7 mouse cellular contexts compared by ENCODE assay signal in the genomic region with DNA sequence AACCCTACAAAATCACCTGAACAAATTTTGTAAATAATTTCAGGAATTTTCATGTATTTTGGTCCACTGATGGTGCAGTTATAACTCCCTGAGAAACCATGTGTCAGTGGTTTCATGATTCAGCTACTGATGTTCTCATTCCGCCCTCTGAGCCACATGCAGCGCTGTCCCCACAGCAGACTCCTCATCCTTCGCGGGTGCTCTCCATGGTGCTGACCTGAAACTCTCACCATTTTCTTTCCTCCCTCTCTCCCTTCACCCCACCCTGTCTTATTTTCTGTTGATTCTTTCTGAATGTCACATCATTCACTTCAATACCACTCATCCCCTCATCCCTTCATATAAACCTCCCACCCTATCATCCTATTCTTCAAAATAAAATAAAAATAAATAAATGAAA.
DNase-seq lines count a peak whose midpoint lies in the region; ATAC-seq and TF ChIP-seq lines count a peak whose summit lies in the region.

No protein-coding gene starts in this region.

- DNase-seq in midbrain, embryonic 14.5 days: peak; percentile 32
- DNase-seq in c-Kit-positive CD71-negative TER-119-negative erythroid progenitor cells, embryonic 14.5 days (ENCODE audit: low read depth): peak; percentile 7
- DNase-seq in cerebellum, adult 2 months: no peak
- DNase-seq in thymus, postnatal 25 days: no peak

- H3K4me2 ChIP-seq in midbrain, embryonic 14.5 days (ENCODE audit: low read length): no peak overlapping the region
- no peak overlapping the region for H3K4me2 ChIP-seq in midbrain, embryonic 16.5 days (ENCODE audit: low read length)
- no peak overlapping the region for H3K4me2 ChIP-seq in intestine, embryonic 15.5 days (replicated peaks)
- no peak overlapping the region for H3K4me2 ChIP-seq in neural tube, embryonic 12.5 days (replicated peaks)

- H3K4me1 ChIP-seq in midbrain, embryonic 14.5 days (ENCODE audit: control insufficient read depth, insufficient read depth, low read length): no peaks in the 10 kb centered on the region
- no peaks in the 10 kb centered on the region for H3K4me1 ChIP-seq in midbrain, embryonic 16.5 days (ENCODE audit: control insufficient read depth, insufficient read depth, low read length)
- no peaks in the 10 kb centered on the region for H3K4me1 ChIP-seq in intestine, embryonic 15.5 days (replicated peaks)
- no peaks in the 10 kb centered on the region for H3K4me1 ChIP-seq in neural tube, embryonic 12.5 days
- no peaks in the 10 kb centered on the region for H3K4me1 ChIP-seq in cerebellum, adult 2 months (ENCODE audit: control insufficient read depth, insufficient read depth, low read length)

- H3K27ac ChIP-seq in midbrain, embryonic 14.5 days (replicated peaks; ENCODE audit: low read depth, low read length): no peak overlapping the region
- no peak overlapping the region for H3K27ac ChIP-seq in midbrain, embryonic 16.5 days (ENCODE audit: low read length)
- H3K27ac ChIP-seq in intestine, embryonic 15.5 days: no peak overlapping the region
- H3K27ac ChIP-seq in neural tube, embryonic 12.5 days: no peak overlapping the region
- H3K27ac ChIP-seq in cerebellum, adult 2 months (ENCODE audit: insufficient read depth, low read length): no peak overlapping the region

- 19% methylated on average over 4 of the region's 4 CpGs for WGBS in midbrain, embryonic 14.5 days
- 13% methylated on average over 4 of the region's 4 CpGs for WGBS in midbrain, embryonic 16.5 days
- 14% methylated on average over 4 of the region's 4 CpGs for WGBS in intestine, embryonic 15.5 days
- 14% methylated on average over 4 of the region's 4 CpGs for whole genome bisulfite sequencing in neural tube, embryonic 12.5 days
- 16% methylated on average over 4 of the region's 4 CpGs for WGBS in cerebellum, adult 2 months

- H3K27me3 ChIP-seq in midbrain, embryonic 14.5 days (ENCODE audit: control insufficient read depth, insufficient read depth, low read length): no peaks in the 10 kb centered on the region
- H3K27me3 ChIP-seq in midbrain, embryonic 16.5 days (ENCODE audit: control insufficient read depth, insufficient read depth, low read depth, low read length): no peaks in the 10 kb centered on the region
- no peaks in the 10 kb centered on the region for H3K27me3 ChIP-seq in intestine, embryonic 15.5 days (replicated peaks)
- H3K27me3 ChIP-seq in neural tube, embryonic 12.5 days (replicated peaks): no peaks in the 10 kb centered on the region
- no peaks in the 10 kb centered on the region for H3K27me3 ChIP-seq in cerebellum, adult 2 months (ENCODE audit: control insufficient read depth, insufficient read depth, low read length)

- H3K4me3 ChIP-seq in midbrain, embryonic 14.5 days (replicated peaks; ENCODE audit: low read depth, low read length): no peak overlapping the region
- H3K4me3 ChIP-seq in midbrain, embryonic 16.5 days (ENCODE audit: low read depth, low read length): no peak overlapping the region
- no peak overlapping the region for H3K4me3 ChIP-seq in intestine, embryonic 15.5 days (replicated peaks)
- no peak overlapping the region for H3K4me3 ChIP-seq in neural tube, embryonic 12.5 days
- no peak overlapping the region for H3K4me3 ChIP-seq in cerebellum, adult 2 months (replicated peaks; ENCODE audit: insufficient read depth, low read depth, low read length)

- H3K9me3 ChIP-seq in midbrain, embryonic 14.5 days (ENCODE audit: control insufficient read depth, low read length): no peaks in the 10 kb centered on the region
- no peaks in the 10 kb centered on the region for H3K9me3 ChIP-seq in midbrain, embryonic 16.5 days (replicated peaks; ENCODE audit: control insufficient read depth, low read length, poor library complexity, severe bottlenecking)
- H3K9me3 ChIP-seq in intestine, embryonic 15.5 days: no peaks in the 10 kb centered on the region
- no peaks in the 10 kb centered on the region for H3K9me3 ChIP-seq in neural tube, embryonic 12.5 days

- H3K36me3 ChIP-seq in midbrain, embryonic 14.5 days (ENCODE audit: control insufficient read depth, insufficient read depth, low read length): no peaks in the 10 kb centered on the region
- H3K36me3 ChIP-seq in midbrain, embryonic 16.5 days (ENCODE audit: control insufficient read depth, insufficient read depth, low read length): no peaks in the 10 kb centered on the region
- H3K36me3 ChIP-seq in intestine, embryonic 15.5 days: no peaks in the 10 kb centered on the region
- no peaks in the 10 kb centered on the region for H3K36me3 ChIP-seq in neural tube, embryonic 12.5 days

- TF ChIP-seq POLR2A in cerebellum, adult 2 months (IDR thresholded peaks at IDR 0.05; ENCODE audit: borderline replicate concordance, insufficient read depth, low read length): no peak

- no peak for TF ChIP-seq CTCF in cerebellum, adult 2 months (IDR thresholded peaks at IDR 0.05; ENCODE audit: borderline replicate concordance, insufficient read depth, low read depth, low read length)

- H3K9ac ChIP-seq in midbrain, embryonic 14.5 days (replicated peaks; ENCODE audit: low read length): no peak overlapping the region
- no peak overlapping the region for H3K9ac ChIP-seq in midbrain, embryonic 16.5 days (ENCODE audit: low read depth, low read length)
- H3K9ac ChIP-seq in intestine, embryonic 15.5 days: no peak overlapping the region
- no peak overlapping the region for H3K9ac ChIP-seq in neural tube, embryonic 12.5 days

- ATAC-seq in midbrain, embryonic 14.5 days (ENCODE audit: low FRiP score, low TSS enrichment): no peak
- no peak for ATAC-seq in midbrain, embryonic 16.5 days
- peak; percentile 51; the same call in 1 of the 2 replicates for ATAC-seq in intestine, embryonic 15.5 days
- ATAC-seq in neural tube, embryonic 12.5 days (ENCODE audit: low FRiP score, low read depth): 0 out of 2 replicates have a peak, but pooled peaks have one; percentile 50

Comparison
In these comparisons a context has a peak if more than half of its experiments do, and no peak if none do; other contexts are left out.
1. ATAC-seq: peak in intestine, embryonic 15.5 days (single experiment) and neural tube, embryonic 12.5 days (single experiment); none in midbrain, embryonic 14.5 days (single experiment) and midbrain, embryonic 16.5 days (single experiment).
2. DNase-seq: peak in midbrain, embryonic 14.5 days (single experiment) and c-Kit-positive CD71-negative TER-119-negative erythroid progenitor cells, embryonic 14.5 days (single experiment); none in cerebellum, adult 2 months (0 of 2) and thymus, postnatal 25 days (single experiment).